Mouse (Mus musculus): ENCODE results near the gene Paqr7.

GRCm38 (mm10) chr4:134518541-134518940 is 22.0 kb downstream of the Paqr7 start:
- no peak for TF ChIP-seq CTCF (IDR thresholded peaks at IDR 0.05)
- TF ChIP-seq POLR2A (IDR thresholded peaks at IDR 0.05; ENCODE audit: insufficient read depth, low read depth, low read length): no peak
- no peak for TF ChIP-seq EP300 (IDR thresholded peaks at IDR 0.05; ENCODE audit: insufficient read depth, low read depth, low read length)

Measured in heart, adult 2 months (tissue).